Mouse (Mus musculus): ENCODE results near the gene Lysmd4. TPM values are rescaled to one million over a fixed set of nuclear protein-coding genes. Genes with fewer than 3 reads are reported as not detected.

Gene Lysmd4
- polyA plus RNA-seq, 1 experiment from 2014 or later, result 14.3 TPM

DNA sequence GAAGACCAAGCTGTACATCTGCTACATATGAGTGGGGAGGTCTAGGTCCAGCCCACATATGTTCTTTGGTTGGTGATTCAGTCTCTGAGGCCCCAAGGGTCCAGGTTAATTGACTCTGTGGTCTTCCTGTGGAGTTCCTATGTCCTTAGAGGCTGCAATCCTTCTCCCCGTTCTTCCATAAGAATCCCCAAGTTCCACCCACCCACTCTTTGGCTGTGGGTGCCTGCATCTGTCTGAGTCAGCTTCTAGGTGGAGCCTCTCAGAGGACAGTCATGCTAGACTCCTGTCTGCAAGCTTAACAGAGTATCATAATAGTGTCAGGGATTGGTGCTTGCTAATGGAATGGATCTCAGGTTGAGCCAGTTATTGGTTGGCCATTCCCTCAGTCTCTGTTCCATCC is 8.8 kb upstream of the Lysmd4 start:
- H3K9me3 ChIP-seq, result no peaks in the 10 kb centered on the region
- H3K4me1 ChIP-seq, result 0 out of 2 replicates have a peak, but pooled peaks cover 4% of the 10 kb centered on the region
- no peaks in the 10 kb centered on the region for H3K27me3 ChIP-seq (replicated peaks; ENCODE audit: low read depth, poor library complexity, severe bottlenecking)
- no peaks in the 10 kb centered on the region for H3K36me3 ChIP-seq (replicated peaks)
- no peak for DNase-seq (ENCODE audit: low spot score)
- WGBS, result 90% methylated on average over 1 of the region's 1 CpGs
- H3K4me3 ChIP-seq, result no peak overlapping the region
- H3K27ac ChIP-seq (replicated peaks), result no peak overlapping the region

DNA sequence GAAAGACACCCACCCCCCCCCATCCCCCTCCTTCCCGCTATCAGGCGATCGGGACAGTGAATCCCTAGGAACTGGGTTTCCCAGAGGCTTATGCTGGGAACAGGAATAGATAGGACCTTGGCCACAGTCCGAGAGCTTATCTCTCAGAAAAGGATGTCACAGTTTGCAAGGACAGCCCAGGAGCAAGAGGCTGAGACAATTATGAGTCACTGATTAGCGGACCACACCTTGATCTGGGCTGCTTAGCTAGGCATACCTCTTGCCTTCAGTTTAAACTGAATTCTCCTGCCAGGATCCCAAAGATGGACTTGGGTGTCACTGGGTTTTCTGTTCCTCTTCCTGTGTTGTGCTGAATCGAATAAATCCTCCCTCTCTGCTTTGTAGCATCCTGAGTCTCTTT is 6.0 kb upstream of the Lysmd4 start:
- H3K9me3 ChIP-seq, result no peaks in the 10 kb centered on the region
- 85% methylated on average over 6 of the region's 6 CpGs for WGBS

DNA sequence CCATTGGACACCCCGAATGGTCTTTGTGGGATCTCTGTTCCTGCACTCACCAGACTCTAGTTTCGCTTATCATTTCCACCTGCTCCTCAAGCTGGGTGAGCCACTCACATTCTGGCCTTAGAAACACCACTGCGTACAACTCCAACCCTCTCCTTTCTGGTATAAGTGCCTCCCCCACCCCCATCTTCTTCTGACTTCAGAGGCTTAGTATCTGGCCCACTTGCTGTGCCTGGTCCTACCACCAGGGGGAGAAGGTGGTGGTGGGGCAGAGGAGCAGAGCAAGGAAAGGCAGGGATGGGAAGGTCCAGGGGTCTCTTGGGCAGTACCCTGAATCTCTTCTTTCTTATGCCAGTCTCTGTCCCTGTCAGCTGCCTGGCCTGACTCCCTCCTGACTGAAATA is 5.3 kb upstream of the Lysmd4 start:
- Histone ChIP-seq H3K4me1 (peaks cover 3% of the 10 kb centered on the region), H3K27me3 (replicated peaks; ENCODE audit: low read depth, poor library complexity, severe bottlenecking) (no peaks in the 10 kb centered on the region), H3K27ac (replicated peaks) (no peak overlapping the region), H3K36me3 (replicated peaks) (no peaks in the 10 kb centered on the region), H3K9me3 (no peaks in the 10 kb centered on the region), H3K4me3 (no peak overlapping the region)
- WGBS, result 67% methylated on average over 3 of the region's 3 CpGs
- DNase-seq (ENCODE audit: low spot score), result peak; percentile 73

More for the DNA sequence above, 6.0 kb upstream of the Lysmd4 start:
- no peaks in the 10 kb centered on the region for H3K36me3 ChIP-seq (replicated peaks)
- no peak overlapping the region for H3K27ac ChIP-seq (replicated peaks)
- no peaks in the 10 kb centered on the region for H3K27me3 ChIP-seq (replicated peaks; ENCODE audit: low read depth, poor library complexity, severe bottlenecking)
- 0 out of 2 replicates have a peak, but pooled peaks cover 2% of the 10 kb centered on the region for H3K4me1 ChIP-seq
- DNase-seq (ENCODE audit: low spot score), result no peak
- H3K4me3 ChIP-seq, result no peak overlapping the region

DNA sequence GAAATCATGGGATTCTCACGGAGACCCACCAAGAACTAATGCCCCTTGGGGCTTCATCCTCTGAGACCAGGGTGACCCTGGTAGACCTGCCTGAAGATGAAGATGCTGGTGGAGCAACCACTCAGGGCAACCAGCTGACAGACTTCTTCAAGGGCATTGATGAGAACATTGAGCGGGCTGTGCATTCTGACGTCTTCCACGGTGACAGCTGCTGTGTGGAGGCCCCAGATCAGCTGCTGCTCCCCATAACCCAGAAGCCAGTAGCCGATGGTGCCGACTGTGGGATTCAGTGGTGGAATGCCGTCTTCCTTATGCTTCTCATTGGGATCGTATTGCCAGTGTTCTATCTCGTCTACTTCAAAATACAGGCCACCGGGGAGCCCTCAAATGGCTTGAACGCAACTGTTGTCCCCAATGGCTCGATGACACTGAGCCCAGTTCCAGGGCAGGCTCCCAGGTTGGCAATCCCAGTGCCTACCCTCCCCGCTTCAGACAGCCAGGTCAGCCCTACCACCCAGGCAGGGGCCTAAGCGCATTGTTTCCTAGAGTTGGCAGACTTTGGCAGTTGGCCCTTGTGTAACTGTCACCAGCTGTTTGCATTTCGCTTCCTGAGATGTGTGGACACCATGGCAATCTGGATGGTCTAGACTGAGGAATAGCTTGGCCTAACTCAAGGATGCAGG is 3.7 kb downstream of the Lysmd4 start:
- WGBS, result 93% methylated on average over 15 of the region's 15 CpGs
- no peak for DNase-seq (ENCODE audit: low spot score)
- Histone ChIP-seq H3K36me3 (replicated peaks) (peaks cover 18% of the 10 kb centered on the region), H3K27me3 (replicated peaks; ENCODE audit: low read depth, poor library complexity, severe bottlenecking) (no peaks in the 10 kb centered on the region), H3K9me3 (no peaks in the 10 kb centered on the region), H3K27ac (replicated peaks) (no peak overlapping the region), H3K4me3 (no peak overlapping the region), H3K4me1 (peaks cover 20% of the 10 kb centered on the region)

DNA sequence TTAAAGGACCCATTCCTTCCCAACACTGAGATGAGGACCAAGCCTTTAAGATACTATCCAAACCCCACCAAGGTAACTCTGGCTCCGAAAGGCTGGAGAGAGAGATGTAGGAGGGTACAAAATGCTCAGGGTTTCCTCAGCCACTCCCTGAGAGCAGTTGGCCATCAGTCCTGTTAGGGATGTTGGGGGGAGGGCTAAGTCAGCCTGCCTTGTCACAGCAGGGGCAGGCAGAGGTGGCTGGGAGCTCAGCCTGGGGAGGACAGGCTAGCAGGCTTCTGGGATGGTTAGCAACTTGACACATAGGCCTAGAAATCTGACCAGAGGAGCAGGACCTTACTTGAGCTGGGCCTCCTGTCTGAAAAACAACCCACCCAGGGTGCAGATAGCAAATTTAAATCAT is 5.2 kb downstream of the Lysmd4 start:
- H3K4me1 ChIP-seq, result peaks cover 13% of the 10 kb centered on the region
- peaks cover 26% of the 10 kb centered on the region for H3K36me3 ChIP-seq (replicated peaks)
- H3K4me3 ChIP-seq, result no peak overlapping the region
- H3K27ac ChIP-seq (replicated peaks), result no peak overlapping the region
- H3K27me3 ChIP-seq (replicated peaks; ENCODE audit: low read depth, poor library complexity, severe bottlenecking), result no peaks in the 10 kb centered on the region
- no peaks in the 10 kb centered on the region for H3K9me3 ChIP-seq
- DNase-seq (ENCODE audit: low spot score), result no peak
- WGBS, result 82% methylated on average over 1 of the region's 1 CpGs

DNA sequence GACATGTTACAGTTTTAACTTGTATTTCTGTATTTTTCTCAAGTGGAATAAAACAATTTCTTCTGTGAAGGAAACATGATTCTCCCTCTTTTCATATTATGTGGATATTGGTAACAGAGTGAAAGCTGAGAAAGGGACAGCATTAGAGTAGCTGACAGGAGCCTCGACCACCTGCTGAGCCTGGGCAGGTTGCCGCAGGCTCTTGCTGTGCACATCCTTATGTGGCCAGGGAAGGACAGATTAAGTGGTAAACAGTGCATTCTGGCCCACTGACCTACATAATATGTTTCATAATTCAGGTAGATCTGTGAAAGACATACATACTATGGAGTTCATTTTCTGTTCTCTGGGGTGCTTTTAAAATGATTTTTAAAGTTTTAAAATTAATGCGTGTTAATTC is 6.0 kb downstream of the Lysmd4 start:
- 62% methylated on average over 3 of the region's 3 CpGs for WGBS
- Histone ChIP-seq H3K27ac (replicated peaks) (no peak overlapping the region), H3K9me3 (no peaks in the 10 kb centered on the region), H3K36me3 (replicated peaks) (peaks cover 31% of the 10 kb centered on the region), H3K4me1 (peaks cover 6% of the 10 kb centered on the region), H3K4me3 (no peak overlapping the region), H3K27me3 (replicated peaks; ENCODE audit: low read depth, poor library complexity, severe bottlenecking) (no peaks in the 10 kb centered on the region)
- DNase-seq (ENCODE audit: low spot score), result no peak

DNA sequence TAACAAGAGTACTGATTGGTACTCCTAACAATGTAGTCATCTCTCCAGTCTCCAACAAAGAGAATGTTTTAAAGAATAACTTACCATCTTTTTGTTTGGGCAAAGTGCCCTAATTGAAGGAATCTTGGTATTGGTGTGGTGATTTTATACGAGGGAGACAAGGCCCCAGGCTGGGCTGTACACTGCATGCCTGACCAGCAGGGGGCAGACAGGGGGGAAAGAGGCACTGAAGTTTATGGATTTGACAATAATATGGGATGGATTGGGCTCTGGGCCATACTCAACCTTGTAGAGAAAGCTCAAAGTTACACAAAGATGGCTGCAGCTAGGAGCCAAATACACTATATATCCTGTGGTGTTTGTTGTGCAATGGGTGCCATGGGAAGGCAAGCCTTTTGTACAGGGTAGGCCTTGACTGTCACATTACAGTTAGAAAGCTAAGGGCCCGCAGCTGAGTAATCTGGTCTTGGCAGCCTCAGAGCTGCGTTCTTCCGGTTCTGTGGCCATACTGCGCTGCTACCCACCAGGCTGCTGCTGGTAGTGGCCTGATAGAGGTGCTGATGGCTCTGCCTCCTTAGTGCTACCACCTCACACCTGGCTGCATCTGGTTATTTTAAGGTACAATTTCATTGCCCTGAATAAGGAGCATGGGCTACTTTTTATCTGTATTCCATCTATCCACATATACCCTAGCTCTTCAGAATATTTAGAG is 6.7 kb downstream of the Lysmd4 start:
- Histone ChIP-seq H3K27ac (replicated peaks) (no peak overlapping the region), H3K9me3 (no peaks in the 10 kb centered on the region), H3K4me3 (no peak overlapping the region), H3K27me3 (replicated peaks; ENCODE audit: low read depth, poor library complexity, severe bottlenecking) (no peaks in the 10 kb centered on the region), H3K36me3 (replicated peaks) (peaks cover 31% of the 10 kb centered on the region), H3K4me1 (no peaks in the 10 kb centered on the region)
- DNase-seq (ENCODE audit: low spot score), result peak; percentile 61
- WGBS, result 81% methylated on average over 5 of the region's 5 CpGs

DNA sequence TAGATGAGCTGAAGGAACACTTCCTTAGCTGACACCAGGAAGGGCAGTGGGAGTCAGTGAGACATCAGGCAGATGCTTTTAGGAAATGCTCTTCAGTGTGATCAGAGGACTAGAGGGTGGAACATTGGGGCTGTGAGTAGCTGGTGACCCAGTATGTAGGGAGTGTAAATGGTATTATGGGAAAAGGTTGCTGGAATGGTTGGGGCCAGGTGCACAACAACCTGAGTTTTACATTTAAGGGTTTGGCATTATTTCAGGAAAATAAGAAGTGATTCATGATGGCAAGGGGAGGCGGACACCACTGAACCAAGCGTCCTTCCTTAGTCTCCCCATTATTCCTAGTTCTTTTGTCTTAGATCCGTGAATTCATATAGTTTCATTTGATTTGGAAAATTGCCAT is 7.4 kb downstream of the Lysmd4 start:
- WGBS, result 94% methylated on average over 3 of the region's 3 CpGs
- Histone ChIP-seq H3K36me3 (replicated peaks) (peaks cover 37% of the 10 kb centered on the region), H3K4me1 (no peaks in the 10 kb centered on the region), H3K9me3 (no peaks in the 10 kb centered on the region), H3K27me3 (replicated peaks; ENCODE audit: low read depth, poor library complexity, severe bottlenecking) (no peaks in the 10 kb centered on the region), H3K27ac (replicated peaks) (no peak overlapping the region), H3K4me3 (no peak overlapping the region)
- no peak for DNase-seq (ENCODE audit: low spot score)

DNA sequence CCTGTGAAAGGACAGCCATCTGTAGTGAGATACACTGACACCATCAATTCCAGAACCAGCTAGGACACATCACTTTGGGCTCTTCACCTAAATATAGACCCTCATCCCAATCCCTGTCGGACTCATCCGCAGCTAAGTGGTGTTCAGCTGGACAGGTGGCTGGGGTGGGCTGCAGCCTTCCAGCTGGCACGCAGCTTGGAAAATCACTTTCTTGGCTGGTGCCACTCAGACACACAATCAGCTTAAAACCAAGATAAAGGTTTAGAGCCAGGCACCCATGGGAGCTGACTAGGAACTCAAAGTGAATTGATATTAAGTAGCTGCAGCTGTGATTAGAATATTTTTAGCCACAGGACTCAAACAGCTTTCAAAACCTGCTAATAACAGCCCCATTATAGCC is 7.9 kb downstream of the Lysmd4 start:
- Histone ChIP-seq H3K27ac (replicated peaks) (no peak overlapping the region), H3K9me3 (no peaks in the 10 kb centered on the region), H3K4me3 (no peak overlapping the region), H3K27me3 (replicated peaks; ENCODE audit: low read depth, poor library complexity, severe bottlenecking) (no peaks in the 10 kb centered on the region), H3K4me1 (no peaks in the 10 kb centered on the region), H3K36me3 (replicated peaks) (peaks cover 42% of the 10 kb centered on the region)
- WGBS, result 91% methylated on average over 3 of the region's 3 CpGs
- DNase-seq (ENCODE audit: low spot score), result no peak

DNA sequence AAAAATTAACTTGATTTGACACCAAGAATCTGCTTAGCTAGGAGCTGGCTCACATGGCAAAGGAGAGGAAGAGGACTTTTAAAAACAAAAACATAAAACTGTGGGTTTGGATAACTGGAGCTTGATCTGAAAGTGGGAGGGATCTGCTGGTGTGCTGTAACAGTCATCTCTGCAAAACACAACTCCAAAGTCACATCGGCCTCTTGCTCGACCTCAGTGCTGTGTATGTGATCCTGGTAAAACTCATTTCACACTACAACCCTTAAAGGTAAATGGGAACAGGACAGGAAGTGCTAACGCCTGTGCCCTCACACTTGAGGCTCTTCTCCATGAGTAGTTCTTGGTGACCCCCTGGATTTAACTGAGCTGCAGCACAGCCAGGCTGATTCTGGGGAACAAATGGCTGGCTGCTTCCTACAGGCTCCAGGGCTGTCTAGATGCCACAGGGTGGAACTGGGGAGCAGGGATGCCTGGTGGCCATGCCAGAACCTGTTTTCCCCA is 8.3 kb downstream of the Lysmd4 start:
- Histone ChIP-seq H3K4me3 (no peak overlapping the region), H3K9me3 (no peaks in the 10 kb centered on the region), H3K36me3 (replicated peaks) (peaks cover 44% of the 10 kb centered on the region), H3K27ac (replicated peaks) (no peak overlapping the region), H3K4me1 (no peaks in the 10 kb centered on the region), H3K27me3 (replicated peaks; ENCODE audit: low read depth, poor library complexity, severe bottlenecking) (no peaks in the 10 kb centered on the region)
- 86% methylated on average over 3 of the region's 3 CpGs for WGBS
- no peak for DNase-seq (ENCODE audit: low spot score)

DNA sequence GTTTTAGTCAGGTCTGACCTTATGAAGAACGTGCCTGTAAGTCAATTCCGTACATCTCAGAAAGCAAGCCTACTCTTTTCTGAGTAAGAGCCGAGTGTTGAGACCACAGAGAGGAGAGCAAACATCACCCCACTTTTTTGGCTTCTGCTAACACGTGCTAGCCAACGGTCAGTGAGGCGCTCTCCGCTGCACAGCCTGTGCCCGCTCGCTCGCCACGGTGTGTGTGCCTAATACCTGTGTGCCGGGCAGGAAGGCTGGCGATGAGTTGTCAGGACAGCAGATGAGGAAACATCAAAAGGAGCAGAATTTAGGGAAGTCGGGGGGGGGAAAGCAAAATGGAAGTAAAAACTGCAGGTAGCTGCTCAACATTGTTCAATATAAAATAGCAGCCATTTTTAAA is 10.2 kb downstream of the Lysmd4 start:
- 92% methylated on average over 14 of the region's 14 CpGs for WGBS
- Histone ChIP-seq H3K36me3 (replicated peaks) (peaks cover 44% of the 10 kb centered on the region), H3K9me3 (no peaks in the 10 kb centered on the region), H3K4me1 (no peaks in the 10 kb centered on the region), H3K27ac (replicated peaks) (no peak overlapping the region), H3K27me3 (replicated peaks; ENCODE audit: low read depth, poor library complexity, severe bottlenecking) (no peaks in the 10 kb centered on the region), H3K4me3 (no peak overlapping the region)
- no peak for DNase-seq (ENCODE audit: low spot score)

DNA sequence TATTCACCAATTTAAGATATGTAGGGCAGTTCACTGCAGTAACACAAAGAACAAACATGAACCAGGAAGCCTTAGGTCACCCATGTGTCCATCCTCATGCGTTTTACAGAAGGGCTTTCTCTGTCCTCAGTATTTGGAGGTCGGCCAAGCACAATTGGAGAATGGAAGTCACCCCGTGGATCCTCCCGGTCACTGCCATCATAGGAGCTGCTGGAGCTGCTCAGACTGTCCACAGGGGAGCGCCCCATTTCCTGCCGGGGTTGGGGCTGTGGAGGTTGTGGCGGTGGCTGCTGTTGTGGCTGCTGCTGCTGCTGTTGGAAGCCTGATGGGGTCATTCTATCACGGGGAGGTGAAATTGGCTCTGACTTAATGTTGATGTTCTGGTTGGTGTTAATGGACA is 12.5 kb downstream of the Lysmd4 start:
- H3K27ac ChIP-seq (replicated peaks), result no peak overlapping the region
- DNase-seq (ENCODE audit: low spot score), result no peak
- H3K4me3 ChIP-seq, result no peak overlapping the region
- no peaks in the 10 kb centered on the region for H3K27me3 ChIP-seq (replicated peaks; ENCODE audit: low read depth, poor library complexity, severe bottlenecking)
- H3K9me3 ChIP-seq, result no peaks in the 10 kb centered on the region
- peaks cover 54% of the 10 kb centered on the region for H3K36me3 ChIP-seq (replicated peaks)
- 79% methylated on average over 8 of the region's 8 CpGs for WGBS
- no peaks in the 10 kb centered on the region for H3K4me1 ChIP-seq

DNA sequence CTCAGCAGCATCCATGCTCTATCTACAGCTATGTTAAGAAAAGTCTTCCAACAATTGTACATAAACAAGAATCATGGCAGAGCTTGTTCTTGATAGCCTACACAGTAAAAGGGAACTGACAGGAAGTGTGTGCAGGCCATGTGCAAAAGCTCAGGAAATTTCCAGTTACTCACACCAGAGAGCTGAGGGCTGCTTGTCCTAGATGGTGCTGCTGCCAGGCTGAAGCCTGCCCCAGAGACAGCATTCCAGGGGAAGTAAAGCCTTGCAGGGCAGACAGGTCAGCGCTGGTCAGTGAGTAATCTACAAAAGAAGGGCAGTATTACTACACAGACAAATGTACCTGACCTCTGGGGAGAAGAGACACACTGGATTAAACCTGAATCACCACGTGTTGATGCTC is 14.0 kb downstream of the Lysmd4 start:
- Histone ChIP-seq H3K27me3 (replicated peaks; ENCODE audit: low read depth, poor library complexity, severe bottlenecking) (no peaks in the 10 kb centered on the region), H3K4me3 (no peak overlapping the region), H3K4me1 (no peaks in the 10 kb centered on the region), H3K36me3 (replicated peaks) (peaks cover 55% of the 10 kb centered on the region), H3K27ac (replicated peaks) (no peak overlapping the region), H3K9me3 (no peaks in the 10 kb centered on the region)
- 83% methylated on average over 2 of the region's 2 CpGs for WGBS
- no peak for DNase-seq (ENCODE audit: low spot score)
